Mouse (Mus musculus): Measurements from ENCODE around the gene Arid3c. TPM values are rescaled to one million over a fixed set of nuclear protein-coding genes. Genes with fewer than 3 reads are reported as not detected.

The Arid3c gene
- polyA plus RNA-seq, 1 experiment from 2014 or later, result not detected

DNA sequence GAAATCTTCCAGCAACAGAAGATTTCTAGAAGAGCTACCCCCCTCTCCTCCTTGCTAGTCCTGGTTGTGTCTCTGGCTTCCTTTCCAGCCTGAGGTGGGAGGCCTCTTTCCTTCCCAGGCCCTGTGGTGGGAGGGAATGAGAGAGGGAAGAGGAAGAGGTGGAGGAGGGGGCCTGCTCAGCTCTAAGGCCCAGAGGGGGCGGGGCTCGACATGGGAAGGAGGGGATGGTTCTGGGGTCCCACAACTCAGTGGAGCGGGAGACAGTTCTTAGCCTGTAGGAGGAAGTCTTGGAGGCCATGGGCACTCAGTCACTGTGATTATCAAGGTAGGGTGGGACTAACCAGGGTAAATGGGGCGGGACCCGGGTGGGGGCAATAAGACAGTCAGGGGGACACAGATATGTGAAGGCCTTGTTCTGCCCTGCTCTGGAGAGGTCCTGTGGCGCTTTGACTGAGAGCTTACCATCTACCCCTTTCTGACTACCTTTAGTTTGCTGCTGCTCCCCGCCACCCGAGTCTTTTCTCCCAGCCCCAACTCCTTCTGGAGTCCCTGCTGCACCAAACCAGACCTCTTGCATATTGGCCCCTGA lies 31.3 kb upstream of the Arid3c start:
- Histone ChIP-seq H3K9ac (peak overlapping the region; percentile 38), H3K27me3 (ENCODE audit: insufficient read depth, low read length) (no peaks in the 10 kb centered on the region), H3K9me3 (ENCODE audit: low read depth, low read length) (no peaks in the 10 kb centered on the region), H3K4me3 (ENCODE audit: low read depth, low read length) (peak overlapping the region; percentile 46), H3K4me2 (peak overlapping the region; percentile 74), H3K27ac (ENCODE audit: low read depth) (peak overlapping the region; percentile 92), H3K4me1 (ENCODE audit: insufficient read depth) (peaks cover 15% of the 10 kb centered on the region; the same call in 1 of the 2 replicates), H3K36me3 (ENCODE audit: insufficient read depth) (peaks cover 12% of the 10 kb centered on the region; the same call in 1 of the 2 replicates)
- WGBS, result 28% methylated on average over 8 of the region's 8 CpGs
- no peak for TF ChIP-seq CTCF (IDR thresholded peaks at IDR 0.05; ENCODE audit: low read depth)
- ATAC-seq (ENCODE audit: insufficient read depth) (peak; percentile 67), DNase-seq (peak; percentile 80)

GRCm38 (mm10) chr4:41761680-41762079 lies 30.7 kb upstream of the Arid3c start:
- peaks cover 12% of the 10 kb centered on the region; the same call in 1 of the 2 replicates for H3K36me3 ChIP-seq (ENCODE audit: insufficient read depth)
- DNase-seq (peak; percentile 19), ATAC-seq (ENCODE audit: insufficient read depth) (no peak)
- no peaks in the 10 kb centered on the region for H3K27me3 ChIP-seq (ENCODE audit: insufficient read depth, low read length)
- H3K4me1 ChIP-seq (ENCODE audit: insufficient read depth), result peaks cover 15% of the 10 kb centered on the region; the same call in 1 of the 2 replicates
- H3K9ac ChIP-seq, result peak overlapping the region; percentile 0; the same call in 1 of the 2 replicates
- H3K9me3 ChIP-seq (ENCODE audit: low read depth, low read length), result no peaks in the 10 kb centered on the region
- H3K4me2 ChIP-seq, result peak overlapping the region; percentile 74
- TF ChIP-seq CTCF (IDR thresholded peaks at IDR 0.05; ENCODE audit: low read depth), result no peak
- H3K4me3 ChIP-seq (ENCODE audit: low read depth, low read length), result peak overlapping the region; percentile 46
- H3K27ac ChIP-seq (ENCODE audit: low read depth), result peak overlapping the region; percentile 92

- H3K27me3 ChIP-seq (ENCODE audit: insufficient read depth, low read length), result no peaks in the 10 kb centered on the region
- H3K36me3 ChIP-seq (ENCODE audit: insufficient read depth), result peaks cover 9% of the 10 kb centered on the region; the same call in 1 of the 2 replicates
- peak overlapping the region; percentile 92 for H3K27ac ChIP-seq (ENCODE audit: low read depth)
- H3K9me3 ChIP-seq (ENCODE audit: low read depth, low read length), result no peaks in the 10 kb centered on the region
- DNase-seq (no peak), ATAC-seq (ENCODE audit: insufficient read depth) (no peak; the same call in none of the 2 replicates)
- WGBS, result 64% methylated on average over 4 of the region's 4 CpGs
- H3K9ac ChIP-seq, result peak overlapping the region; percentile 64
- no peak for TF ChIP-seq CTCF (IDR thresholded peaks at IDR 0.05; ENCODE audit: low read depth)
- H3K4me2 ChIP-seq, result peak overlapping the region; percentile 74
- peaks cover 15% of the 10 kb centered on the region; the same call in 1 of the 2 replicates for H3K4me1 ChIP-seq (ENCODE audit: insufficient read depth)
- peak overlapping the region; percentile 46 for H3K4me3 ChIP-seq (ENCODE audit: low read depth, low read length)
Observed at GRCm38 (mm10) chr4:41760911-41761310, 30.0 kb upstream of the Arid3c start.

DNA sequence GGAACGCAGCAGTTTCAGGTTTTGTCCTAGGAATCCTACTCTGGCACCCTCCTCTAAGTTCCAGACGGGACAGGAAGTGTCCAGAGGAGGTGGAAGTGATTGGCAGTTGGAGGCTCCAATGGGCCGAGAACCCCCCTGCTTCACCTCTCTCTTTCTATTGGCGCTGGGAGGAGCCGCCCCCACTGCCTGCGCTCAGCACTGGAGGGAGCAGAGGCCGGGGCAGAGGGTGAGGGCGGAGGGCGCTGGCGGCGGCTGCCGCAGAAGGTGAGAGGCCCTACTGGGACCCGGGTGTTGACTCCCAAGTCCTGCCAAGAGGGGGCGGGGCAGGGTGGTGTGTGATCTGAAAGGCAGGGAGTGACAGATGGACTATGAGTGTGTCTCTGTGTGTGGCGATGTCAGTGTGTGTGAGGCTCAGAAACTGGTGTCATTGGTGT lies 29.4 kb upstream of the Arid3c start:
- Histone ChIP-seq H3K27ac (ENCODE audit: low read depth) (peak overlapping the region; percentile 92), H3K4me2 (peak overlapping the region; percentile 74), H3K4me1 (ENCODE audit: insufficient read depth) (peaks cover 15% of the 10 kb centered on the region; the same call in 1 of the 2 replicates), H3K27me3 (ENCODE audit: insufficient read depth, low read length) (no peaks in the 10 kb centered on the region), H3K36me3 (ENCODE audit: insufficient read depth) (peaks cover 9% of the 10 kb centered on the region; the same call in 1 of the 2 replicates), H3K9me3 (ENCODE audit: low read depth, low read length) (no peaks in the 10 kb centered on the region), H3K9ac (peak overlapping the region; percentile 64), H3K4me3 (ENCODE audit: low read depth, low read length) (peak overlapping the region; percentile 46)
- peak; percentile 89 for ATAC-seq (ENCODE audit: insufficient read depth)
- WGBS, result 1% methylated on average over 15 of the region's 15 CpGs
- TF ChIP-seq CTCF (IDR thresholded peaks at IDR 0.05; ENCODE audit: low read depth), result peak; percentile 22; the same call in 1 of the 2 replicates
- DNase-seq, result peak; percentile 95

DNA sequence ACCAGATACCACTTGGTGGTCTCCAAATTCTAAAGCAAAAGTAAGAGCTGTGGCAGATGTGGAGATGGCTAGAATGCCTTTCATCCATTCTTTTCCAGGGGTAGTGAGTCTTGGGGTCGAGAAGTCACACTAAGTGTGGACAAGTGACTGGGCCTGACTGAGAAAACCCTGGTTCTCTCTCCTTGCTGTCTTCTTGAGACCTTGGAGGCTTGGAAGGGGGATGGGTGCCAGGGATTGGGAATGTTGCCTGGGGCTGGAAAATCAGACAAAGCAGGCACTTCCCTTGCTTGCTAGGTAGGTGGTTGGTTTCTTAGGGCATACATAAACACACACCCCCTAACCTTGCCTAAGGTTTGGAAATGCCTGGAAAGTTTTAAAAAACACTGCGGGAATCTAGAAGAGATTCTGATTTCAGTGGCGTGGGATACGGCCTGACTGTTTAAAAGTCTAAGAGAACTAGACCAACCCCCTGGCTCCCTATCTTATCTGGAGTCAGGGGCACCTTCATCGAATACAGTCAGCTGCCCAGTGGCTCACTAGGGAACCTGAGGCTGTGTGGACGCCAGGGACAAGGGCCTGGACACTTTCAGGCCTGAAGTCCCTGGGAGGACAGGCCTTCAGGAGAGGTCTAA lies 28.8 kb upstream of the Arid3c start:
- peaks cover 15% of the 10 kb centered on the region; the same call in 1 of the 2 replicates for H3K4me1 ChIP-seq (ENCODE audit: insufficient read depth)
- TF ChIP-seq CTCF (IDR thresholded peaks at IDR 0.05; ENCODE audit: low read depth), result no peak
- no peaks in the 10 kb centered on the region for H3K9me3 ChIP-seq (ENCODE audit: low read depth, low read length)
- WGBS, result 19% methylated on average over 6 of the region's 6 CpGs
- H3K4me3 ChIP-seq (ENCODE audit: low read depth, low read length), result peak overlapping the region; percentile 46
- no peaks in the 10 kb centered on the region for H3K27me3 ChIP-seq (ENCODE audit: insufficient read depth, low read length)
- H3K9ac ChIP-seq, result peak overlapping the region; percentile 64
- DNase-seq (no peak), ATAC-seq (ENCODE audit: insufficient read depth) (no peak)
- peaks cover 9% of the 10 kb centered on the region; the same call in 1 of the 2 replicates for H3K36me3 ChIP-seq (ENCODE audit: insufficient read depth)
- H3K27ac ChIP-seq (ENCODE audit: low read depth), result peak overlapping the region; percentile 92
- peak overlapping the region; percentile 74 for H3K4me2 ChIP-seq

GRCm38 (mm10) chr4:41759206-41759605 lies 28.3 kb upstream of the Arid3c start:
- DNase-seq (peak; percentile 51), ATAC-seq (ENCODE audit: insufficient read depth) (no peak)
- no peak for TF ChIP-seq CTCF (IDR thresholded peaks at IDR 0.05; ENCODE audit: low read depth)
- H3K4me1 ChIP-seq (ENCODE audit: insufficient read depth), result peaks cover 15% of the 10 kb centered on the region; the same call in 1 of the 2 replicates
- no peaks in the 10 kb centered on the region for H3K9me3 ChIP-seq (ENCODE audit: low read depth, low read length)
- H3K4me2 ChIP-seq, result no peak overlapping the region
- H3K36me3 ChIP-seq (ENCODE audit: insufficient read depth), result peaks cover 9% of the 10 kb centered on the region; the same call in 1 of the 2 replicates
- no peak overlapping the region for H3K4me3 ChIP-seq (ENCODE audit: low read depth, low read length)
- WGBS, result 68% methylated on average over 9 of the region's 9 CpGs
- H3K9ac ChIP-seq, result no peak overlapping the region
- no peaks in the 10 kb centered on the region for H3K27me3 ChIP-seq (ENCODE audit: insufficient read depth, low read length)
- H3K27ac ChIP-seq (ENCODE audit: low read depth), result peak overlapping the region; percentile 92; the same call in 1 of the 2 replicates

DNA sequence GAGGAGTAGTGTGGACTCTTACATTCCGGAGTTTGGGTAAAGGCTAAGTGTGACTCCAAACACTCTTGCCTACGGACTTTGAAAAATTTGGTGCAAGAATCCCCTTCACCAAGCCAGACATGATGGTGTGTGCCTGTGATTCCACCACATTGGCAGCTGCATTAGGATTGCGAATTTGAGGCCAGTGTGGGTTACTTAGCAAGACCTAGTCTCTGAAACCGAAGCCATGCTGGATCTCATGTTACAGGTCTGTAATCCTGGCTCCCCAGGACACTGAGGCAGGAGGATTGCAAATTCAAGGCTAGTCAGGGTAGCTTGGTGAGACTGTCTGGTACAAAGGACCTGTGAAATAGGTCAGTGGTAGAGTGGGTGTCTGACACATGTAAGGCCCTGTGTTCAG lies 27.8 kb upstream of the Arid3c start:
- H3K9ac ChIP-seq, result no peak overlapping the region
- H3K4me2 ChIP-seq, result no peak overlapping the region
- H3K27ac ChIP-seq (ENCODE audit: low read depth), result no peak overlapping the region
- peaks cover 9% of the 10 kb centered on the region; the same call in 1 of the 2 replicates for H3K36me3 ChIP-seq (ENCODE audit: insufficient read depth)
- WGBS, result 85% methylated on average over 4 of the region's 4 CpGs
- ATAC-seq (ENCODE audit: insufficient read depth) (no peak), DNase-seq (no peak)
- H3K9me3 ChIP-seq (ENCODE audit: low read depth, low read length), result no peaks in the 10 kb centered on the region
- H3K4me3 ChIP-seq (ENCODE audit: low read depth, low read length), result no peak overlapping the region
- no peak for TF ChIP-seq CTCF (IDR thresholded peaks at IDR 0.05; ENCODE audit: low read depth)
- H3K27me3 ChIP-seq (ENCODE audit: insufficient read depth, low read length), result no peaks in the 10 kb centered on the region
- peaks cover 15% of the 10 kb centered on the region; the same call in 1 of the 2 replicates for H3K4me1 ChIP-seq (ENCODE audit: insufficient read depth)

Data from lung, embryonic 14.5 days (tissue).